Mouse (Mus musculus) bone marrow, adult 2 months (tissue): ENCODE results near the gene Gm27021. TPM values are rescaled to one million over a fixed set of nuclear protein-coding genes. Genes with fewer than 3 reads are reported as not detected.

Experiments used
- H3K27ac ChIP-seq: fragments of 200-500 bp; 2 replicates; pipeline ENCODE4 v1.5.1; 2012; ENCODE audit warnings: low read depth, mild to moderate bottlenecking, control low read depth, inconsistent platforms, low read length; ENCODE audit not compliant: control insufficient read depth, poor library complexity, insufficient read depth
- H3K4me1 ChIP-seq: fragments of 200-500 bp; 2 replicates; pipeline ENCODE4 v1.6.1; 2011; ENCODE audit warnings: low read length; ENCODE audit not compliant: control insufficient read depth, insufficient read depth
- H3K4me3 ChIP-seq: fragments of 200-500 bp; replicated peaks from 2 replicates; pipeline ENCODE3; 2011; ENCODE audit warnings: mild to moderate bottlenecking, low read depth, low read length, control low read depth; ENCODE audit not compliant: control insufficient read depth
- CTCF ChIP-seq: fragments of 200-500 bp; IDR thresholded peaks from 2 replicates; pipeline ENCODE4 v1.5.1; 2011; ENCODE audit warnings: low read length, control low read depth; ENCODE audit not compliant: control insufficient read depth, insufficient read depth
- POLR2A ChIP-seq: fragments of 200-500 bp; IDR thresholded peaks from 2 replicates; pipeline ENCODE4 v1.6.1; 2011; ENCODE audit warnings: low read depth, mild to moderate bottlenecking, control low read depth, low read length, borderline replicate concordance; ENCODE audit not compliant: control insufficient read depth
- WGBS: fragments of 180-500 bp; shearing (Covaris S2); methylation state at CpG from one replicate; pipeline ENCODE4 v1.1.7; 2018; 5-methylcytosine and 5-hydroxymethylcytosine counted together
- polyA plus RNA-seq: library from polyadenylated mRNA; stranded (reverse); fragments of >200 nt; gene quantifications from 2 replicates; pipeline ENCODE4 v1.2.4, GENCODE M21; 2011; ENCODE audit warnings: low replicate concordance; ENCODE audit not compliant: missing spikeins, insufficient read depth, insufficient read length

Gene Gm27021
- polyA plus RNA-seq, 1 experiment, result not detected

- TF ChIP-seq POLR2A, result no peak
- TF ChIP-seq CTCF, result no peak
- Histone ChIP-seq H3K4me1 (no peaks in the 10 kb centered on the region; the same call in 1 of the 2 replicates), H3K4me3 (no peak overlapping the region), H3K27ac (no peak overlapping the region)
- WGBS, result 74% methylated on average over 3 of the region's 3 CpGs
Measured at GRCm38 (mm10) chr8:120614491-120614890, 53.4 kb downstream of the Gm27021 start.

DNA sequence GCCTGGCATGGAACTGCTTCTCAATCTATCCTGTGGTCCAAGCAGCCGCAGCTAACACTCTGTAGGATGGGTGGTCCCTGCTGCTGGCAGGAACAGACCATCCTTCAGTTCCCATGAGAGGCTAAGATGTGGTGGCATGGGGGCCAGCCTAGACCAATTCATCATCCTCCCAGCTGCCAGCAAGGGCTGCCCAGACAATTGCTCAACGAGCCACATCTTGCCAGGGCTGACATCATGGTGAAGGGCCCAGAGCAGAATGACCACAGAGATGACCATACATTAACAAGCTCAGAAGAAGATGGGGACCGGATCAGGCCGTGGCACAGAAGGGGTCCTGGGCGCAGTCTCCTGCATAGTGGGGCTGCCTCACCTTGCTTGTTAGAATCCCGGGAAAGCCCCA is 57.1 kb downstream of the Gm27021 start:
- H3K27ac ChIP-seq, result no peak overlapping the region
- no peak for TF ChIP-seq CTCF
- no peak for TF ChIP-seq POLR2A
- H3K4me1 ChIP-seq, result no peaks in the 10 kb centered on the region
- WGBS, result 80% methylated on average over 6 of the region's 6 CpGs
- H3K4me3 ChIP-seq, result no peak overlapping the region

DNA sequence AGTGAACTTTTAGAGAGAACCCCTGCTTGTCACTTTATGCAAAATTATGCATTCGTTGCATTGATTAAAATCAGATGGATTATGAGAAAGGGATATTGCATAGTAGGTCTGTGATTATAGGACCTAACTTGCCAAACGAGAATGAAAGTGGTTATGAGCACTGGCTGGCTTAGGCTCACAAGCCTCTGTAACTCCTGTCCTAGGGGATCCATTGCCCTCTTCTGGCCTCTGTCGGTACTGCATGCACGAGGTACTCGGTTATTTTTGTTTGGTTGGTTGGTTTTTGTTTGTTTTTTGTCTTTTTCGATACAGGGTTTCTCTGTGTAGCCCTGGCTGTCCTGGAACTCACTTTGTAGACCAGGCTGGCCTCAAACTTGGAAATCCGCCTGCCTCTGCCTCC is 60.0 kb downstream of the Gm27021 start:
- Histone ChIP-seq H3K27ac (no peak overlapping the region), H3K4me3 (no peak overlapping the region), H3K4me1 (no peaks in the 10 kb centered on the region)
- TF ChIP-seq CTCF (peak; percentile 79), POLR2A (no peak)
- 9% methylated on average over 7 of the region's 7 CpGs for WGBS

- no peak overlapping the region for H3K27ac ChIP-seq
- 69% methylated on average over 9 of the region's 9 CpGs for WGBS
- no peaks in the 10 kb centered on the region for H3K4me1 ChIP-seq
- TF ChIP-seq POLR2A, result no peak
- no peak overlapping the region for H3K4me3 ChIP-seq
Measured at GRCm38 (mm10) chr8:120607460-120607859, 60.4 kb downstream of the Gm27021 start.

DNA sequence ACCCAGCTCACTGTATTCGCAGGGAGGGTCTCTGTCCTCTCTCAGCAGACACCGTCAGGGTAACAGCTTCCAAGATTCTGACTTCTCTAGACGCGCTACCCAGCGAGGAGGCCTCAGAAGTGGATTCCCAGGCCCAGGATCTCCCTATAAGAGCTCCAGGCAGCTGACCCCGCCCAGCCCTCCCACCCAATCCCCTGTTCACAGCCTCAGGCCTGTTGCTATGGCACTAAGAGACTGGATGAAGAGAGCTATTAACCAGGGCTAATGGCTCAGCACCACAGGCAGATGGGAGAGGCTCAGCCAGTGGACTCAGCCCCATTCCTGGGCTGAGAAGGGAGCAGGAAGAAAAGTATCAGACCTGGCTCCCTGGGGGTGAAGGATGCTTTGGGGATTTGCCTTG is 65.2 kb downstream of the Gm27021 start:
- no peak overlapping the region for H3K4me3 ChIP-seq
- 86% methylated on average over 6 of the region's 6 CpGs for WGBS
- TF ChIP-seq POLR2A, result no peak
- TF ChIP-seq CTCF, result no peak

DNA sequence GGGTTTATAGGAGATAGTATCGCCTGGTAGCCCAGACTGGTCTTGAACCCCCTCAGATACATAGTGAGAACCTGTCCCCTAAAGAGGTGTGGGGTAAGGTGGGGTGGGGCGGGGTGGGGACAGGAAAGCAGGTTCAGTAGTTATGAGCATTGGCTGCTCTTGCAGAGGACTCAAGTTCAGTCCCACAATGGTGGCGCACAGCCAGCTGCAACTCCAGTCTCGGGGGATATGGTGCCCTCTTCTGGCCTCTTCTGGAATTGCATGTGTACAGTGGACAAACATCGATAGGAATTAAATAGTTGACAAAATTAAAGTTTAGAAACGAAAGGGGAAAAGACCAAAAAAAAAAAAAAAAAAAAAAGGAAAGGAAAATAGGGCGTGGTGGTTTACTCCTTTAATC is 68.4 kb downstream of the Gm27021 start:
- WGBS, result 25% methylated on average over 7 of the region's 7 CpGs
- Histone ChIP-seq H3K4me1 (no peaks in the 10 kb centered on the region), H3K27ac (no peak overlapping the region), H3K4me3 (no peak overlapping the region)
- TF ChIP-seq POLR2A (no peak), CTCF (peak; percentile 80)

More for the DNA sequence above, 65.2 kb downstream of the Gm27021 start:
- no peak overlapping the region for H3K27ac ChIP-seq
- no peaks in the 10 kb centered on the region for H3K4me1 ChIP-seq

GRCm38 (mm10) chr8:120598579-120598978 is 69.3 kb downstream of the Gm27021 start:
- H3K4me1 ChIP-seq, result no peaks in the 10 kb centered on the region
- H3K4me3 ChIP-seq, result no peak overlapping the region
- TF ChIP-seq CTCF (no peak), POLR2A (no peak)
- 87% methylated on average over 24 of the region's 24 CpGs for WGBS
- H3K27ac ChIP-seq, result no peak overlapping the region

- H3K4me3 ChIP-seq, result no peak overlapping the region
- WGBS, result 14% methylated on average over 5 of the region's 5 CpGs
- H3K27ac ChIP-seq, result no peak overlapping the region
- no peaks in the 10 kb centered on the region for H3K4me1 ChIP-seq
- TF ChIP-seq CTCF (peak; percentile 86), POLR2A (no peak)
Measured at GRCm38 (mm10) chr8:120595963-120596362, 71.9 kb downstream of the Gm27021 start.

DNA sequence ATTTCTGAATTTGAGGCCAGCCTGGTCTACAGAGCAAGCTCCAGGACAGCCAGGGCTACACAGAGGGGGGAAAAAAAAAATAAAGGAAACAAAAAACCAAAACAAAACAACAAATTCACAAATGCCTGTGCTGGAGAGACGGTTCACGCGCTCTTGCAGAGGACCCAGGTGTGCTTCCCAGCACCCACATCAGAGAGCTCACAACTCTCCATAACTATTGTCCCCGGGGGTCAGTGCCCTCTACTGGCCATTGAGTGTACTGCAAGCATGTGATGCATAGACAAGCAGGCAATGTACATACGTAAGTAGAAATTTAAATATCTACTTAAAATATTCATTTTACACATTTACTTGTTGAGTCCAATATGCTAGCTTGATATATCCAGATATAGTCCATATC is 73.3 kb downstream of the Gm27021 start:
- Histone ChIP-seq H3K27ac (no peak overlapping the region), H3K4me3 (no peak overlapping the region), H3K4me1 (no peaks in the 10 kb centered on the region)
- WGBS, result 82% methylated on average over 5 of the region's 5 CpGs
- no peak for TF ChIP-seq POLR2A
- peak; percentile 57 for TF ChIP-seq CTCF
